Mouse (Mus musculus) hindbrain, embryonic 14.5 days (tissue): Measurements from ENCODE around the gene Ccdc172. TPM values are rescaled to one million over a fixed set of nuclear protein-coding genes. Genes with fewer than 3 reads are reported as not detected.

Experiments
- ATAC-seq: fragments of 200-750 bp; cut with Nextera tagmentation; 2 replicates; pipeline ENCODE4 v1.8.0; 2017; ENCODE audit warnings: moderate number of reproducible peaks, mild to moderate bottlenecking, moderate TSS enrichment, moderate library complexity; ENCODE audit not compliant: low FRiP score
- DNase-seq: peaks from one replicate; pipeline ENCODE4 v3.0.0-alpha.2; 2015; ENCODE audit warnings: low spot score
- H3K27ac ChIP-seq: fragments of 300-500 bp; sonication (generic); 2 replicates; pipeline ENCODE4 v1.5.1; 2014; ENCODE audit warnings: mild to moderate bottlenecking, moderate library complexity
- H3K27me3 ChIP-seq: fragments of 300-500 bp; sonication (generic); 2 replicates; pipeline ENCODE4 v1.6.1; 2014; ENCODE audit warnings: mild to moderate bottlenecking, low read length, mixed read lengths; ENCODE audit not compliant: control insufficient read depth, insufficient read depth
- H3K36me3 ChIP-seq: fragments of 300-500 bp; sonication (generic); replicated peaks from 2 replicates; pipeline ENCODE4 v1.6.1; 2014; ENCODE audit not compliant: control insufficient read depth, insufficient read depth
- H3K4me1 ChIP-seq: fragments of 300-500 bp; sonication (generic); replicated peaks from 2 replicates; pipeline ENCODE4 v1.6.1; 2014; ENCODE audit warnings: antibody characterized with exemption, low read length, mixed read lengths; ENCODE audit not compliant: control insufficient read depth, insufficient read depth
- H3K4me2 ChIP-seq: fragments of 300-500 bp; sonication (generic); replicated peaks from 2 replicates; pipeline ENCODE4 v1.6.1; 2014; ENCODE audit warnings: mild to moderate bottlenecking, moderate library complexity
- H3K4me3 ChIP-seq: fragments of 300-500 bp; sonication (generic); replicated peaks from 2 replicates; pipeline ENCODE4 v1.5.1; 2014; ENCODE audit warnings: mild to moderate bottlenecking, low read length
- H3K9ac ChIP-seq: fragments of 300-500 bp; sonication (generic); 2 replicates; pipeline ENCODE4 v1.6.1; 2014
- H3K9me3 ChIP-seq: fragments of 300-500 bp; sonication (generic); 2 replicates; pipeline ENCODE4 v1.6.1; 2016; ENCODE audit warnings: low read length; ENCODE audit not compliant: control insufficient read depth
- WGBS: fragments of 180-500 bp; shearing (Covaris S2); extraction: QIAGEN DNeasy Blood & Tissue Kit; methylation state at CpG from one replicate; pipeline ENCODE4 v1.1.7; 2014; 5-methylcytosine and 5-hydroxymethylcytosine counted together
- polyA plus RNA-seq: library from polyadenylated mRNA; unstranded; fragments of >200 nt; fragmentation: Nextera tagmentation; extraction: Ambion mirVana; gene quantifications from 2 replicates; pipeline ENCODE4 v1.2.1, GENCODE M21; 2014

Ccdc172 gene
- polyA plus RNA-seq, 1 experiment from 2014 or later: not detected

- H3K4me3 ChIP-seq: no peak overlapping the region
- no peaks in the 10 kb centered on the region for H3K9me3 ChIP-seq
- H3K27ac ChIP-seq: no peak overlapping the region
- no peaks in the 10 kb centered on the region for H3K36me3 ChIP-seq
- no peaks in the 10 kb centered on the region for H3K4me1 ChIP-seq
- no peak overlapping the region for H3K4me2 ChIP-seq
- no peaks in the 10 kb centered on the region for H3K27me3 ChIP-seq
- no peak for ATAC-seq
- 91% methylated on average over 3 of the region's 3 CpGs for WGBS
- no peak overlapping the region for H3K9ac ChIP-seq
- DNase-seq: no peak
Observed at GRCm38 (mm10) chr19:58550916-58551315, 39.1 kb downstream of the Ccdc172 start.

- no peak overlapping the region for H3K27ac ChIP-seq
- ATAC-seq (no peak), DNase-seq (no peak)
- H3K36me3 ChIP-seq: no peaks in the 10 kb centered on the region
- no peak overlapping the region for H3K4me2 ChIP-seq
- no peak overlapping the region for H3K4me3 ChIP-seq
- no peaks in the 10 kb centered on the region for H3K27me3 ChIP-seq
- no peak overlapping the region for H3K9ac ChIP-seq
- no peaks in the 10 kb centered on the region for H3K4me1 ChIP-seq
- WGBS: 76% methylated on average over 2 of the region's 2 CpGs
- no peaks in the 10 kb centered on the region for H3K9me3 ChIP-seq
Observed at GRCm38 (mm10) chr19:58554974-58555373, 43.2 kb downstream of the Ccdc172 start.

- Histone ChIP-seq H3K4me3 (no peak overlapping the region), H3K9me3 (no peaks in the 10 kb centered on the region), H3K27me3 (no peaks in the 10 kb centered on the region), H3K4me1 (no peaks in the 10 kb centered on the region), H3K36me3 (no peaks in the 10 kb centered on the region), H3K9ac (no peak overlapping the region), H3K4me2 (no peak overlapping the region), H3K27ac (no peak overlapping the region)
- ATAC-seq (no peak), DNase-seq (peak; percentile 83)
- 43% methylated on average over 5 of the region's 5 CpGs for WGBS
Observed at GRCm38 (mm10) chr19:58558352-58558751, 46.6 kb downstream of the Ccdc172 start.

- no peaks in the 10 kb centered on the region for H3K27me3 ChIP-seq
- H3K27ac ChIP-seq: no peak overlapping the region
- no peak overlapping the region for H3K9ac ChIP-seq
- H3K4me2 ChIP-seq: no peak overlapping the region
- WGBS: 88% methylated on average over 7 of the region's 7 CpGs
- H3K9me3 ChIP-seq: no peaks in the 10 kb centered on the region
- DNase-seq (no peak), ATAC-seq (no peak)
- no peaks in the 10 kb centered on the region for H3K36me3 ChIP-seq
- H3K4me1 ChIP-seq: no peaks in the 10 kb centered on the region
- H3K4me3 ChIP-seq: no peak overlapping the region
Observed at GRCm38 (mm10) chr19:58562301-58562815, 50.6 kb downstream of the Ccdc172 start.

- DNase-seq: no peak
- H3K9ac ChIP-seq: no peak overlapping the region
- no peaks in the 10 kb centered on the region for H3K9me3 ChIP-seq
- H3K4me2 ChIP-seq: no peak overlapping the region
- WGBS: 86% methylated on average over 2 of the region's 2 CpGs
- no peak overlapping the region for H3K4me3 ChIP-seq
- H3K36me3 ChIP-seq: no peaks in the 10 kb centered on the region
- H3K27ac ChIP-seq: no peak overlapping the region
- H3K4me1 ChIP-seq: no peaks in the 10 kb centered on the region
- ATAC-seq: no peak
- no peaks in the 10 kb centered on the region for H3K27me3 ChIP-seq
Observed at GRCm38 (mm10) chr19:58571566-58571965, 59.8 kb downstream of the Ccdc172 start.

- 42% methylated on average over 11 of the region's 11 CpGs for WGBS
- no peaks in the 10 kb centered on the region for H3K9me3 ChIP-seq
- no peak overlapping the region for H3K9ac ChIP-seq
- H3K27me3 ChIP-seq: no peaks in the 10 kb centered on the region
- H3K4me2 ChIP-seq: no peak overlapping the region
- H3K4me1 ChIP-seq: no peaks in the 10 kb centered on the region
- DNase-seq (no peak), ATAC-seq (no peak)
- H3K27ac ChIP-seq: no peak overlapping the region
- no peak overlapping the region for H3K4me3 ChIP-seq
- H3K36me3 ChIP-seq: no peaks in the 10 kb centered on the region
Observed at GRCm38 (mm10) chr19:58572429-58573071, 60.8 kb downstream of the Ccdc172 start.

GRCm38 (mm10) chr19:58573072-58573438 lies 61.3 kb downstream of the Ccdc172 start:
- WGBS: 63% methylated on average over 3 of the region's 3 CpGs
- ATAC-seq (no peak), DNase-seq (no peak)
- Histone ChIP-seq H3K36me3 (no peaks in the 10 kb centered on the region), H3K4me1 (no peaks in the 10 kb centered on the region), H3K4me2 (no peak overlapping the region), H3K27ac (no peak overlapping the region), H3K9me3 (no peaks in the 10 kb centered on the region), H3K9ac (no peak overlapping the region), H3K27me3 (no peaks in the 10 kb centered on the region), H3K4me3 (no peak overlapping the region)

- DNase-seq (no peak), ATAC-seq (no peak)
- Histone ChIP-seq H3K4me1 (peaks cover 3% of the 10 kb centered on the region; the same call in 1 of the 2 replicates), H3K36me3 (no peaks in the 10 kb centered on the region), H3K9me3 (no peaks in the 10 kb centered on the region), H3K4me2 (no peak overlapping the region), H3K9ac (no peak overlapping the region), H3K4me3 (no peak overlapping the region), H3K27me3 (no peaks in the 10 kb centered on the region), H3K27ac (no peak overlapping the region)
- WGBS: 76% methylated on average over 7 of the region's 7 CpGs
Observed at GRCm38 (mm10) chr19:58582018-58582417, 70.2 kb downstream of the Ccdc172 start.

- Histone ChIP-seq H3K27ac (no peak overlapping the region), H3K4me2 (no peak overlapping the region), H3K4me3 (no peak overlapping the region), H3K4me1 (peaks cover 3% of the 10 kb centered on the region; the same call in 1 of the 2 replicates), H3K9ac (no peak overlapping the region), H3K27me3 (no peaks in the 10 kb centered on the region), H3K36me3 (no peaks in the 10 kb centered on the region), H3K9me3 (no peaks in the 10 kb centered on the region)
- ATAC-seq: no peak
- no peak for DNase-seq
- 93% methylated on average over 5 of the region's 5 CpGs for whole genome bisulfite sequencing
Observed at GRCm38 (mm10) chr19:58582956-58583355, 71.2 kb downstream of the Ccdc172 start.

- Histone ChIP-seq H3K27ac (no peak overlapping the region), H3K4me2 (no peak overlapping the region), H3K36me3 (no peaks in the 10 kb centered on the region), H3K9ac (no peak overlapping the region), H3K4me1 (peaks cover 3% of the 10 kb centered on the region; the same call in 1 of the 2 replicates), H3K9me3 (no peaks in the 10 kb centered on the region), H3K27me3 (no peaks in the 10 kb centered on the region), H3K4me3 (no peak overlapping the region)
- DNase-seq (no peak), ATAC-seq (no peak)
- 77% methylated on average over 2 of the region's 2 CpGs for WGBS
Observed at GRCm38 (mm10) chr19:58586046-58586445, 74.3 kb downstream of the Ccdc172 start.
